Mouse (Mus musculus) thymus, adult 2 months (tissue): ENCODE results near the gene Defb22.

Experiments
- CTCF ChIP-seq: fragments of 200-500 bp; IDR thresholded peaks from 2 replicates; pipeline ENCODE4 v1.5.1; 2012; ENCODE audit warnings: mild to moderate bottlenecking, control low read depth, low read length, moderate library complexity, borderline replicate concordance; ENCODE audit not compliant: control insufficient read depth, poor library complexity, insufficient read depth; ENCODE audit errors: extremely low read depth
- POLR2A ChIP-seq: fragments of 200-500 bp; IDR thresholded peaks from 2 replicates; pipeline ENCODE4 v1.6.1; 2012; ENCODE audit warnings: mild to moderate bottlenecking, low read length, control low read depth, moderate library complexity; ENCODE audit not compliant: control insufficient read depth, poor library complexity, insufficient read depth; ENCODE audit errors: extremely low read depth

DNA sequence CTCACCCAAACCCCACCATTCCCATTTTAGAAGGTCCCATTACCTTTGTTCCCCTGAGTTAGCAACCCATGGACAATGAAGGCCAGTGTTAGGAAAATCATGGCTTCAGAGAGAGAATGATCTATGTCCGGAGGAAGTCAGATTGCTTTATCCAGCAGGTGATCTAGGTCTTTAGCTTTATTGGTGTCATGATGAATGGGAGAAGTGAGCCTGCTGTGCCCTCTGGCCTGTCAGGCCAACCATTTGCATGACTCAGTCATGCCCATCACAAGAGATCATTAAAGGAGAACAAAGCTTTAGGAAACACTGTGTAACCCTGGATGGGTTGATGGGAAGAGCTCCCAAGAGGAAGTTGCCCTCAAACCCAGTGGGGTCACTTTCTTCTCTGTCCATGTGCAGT, 21.7 kb upstream of the Defb22 start, which contains the start of gene Defb26:
- TF ChIP-seq CTCF (no peak), POLR2A (no peak)
